Mouse (Mus musculus) cerebellum, adult 11 months (tissue): ENCODE results near the gene Trrap.

ENCODE experiments used
- DNase-seq: peaks from one replicate; pipeline ENCODE4 v3.0.0; 2022

Gene Trrap

GRCm38 (mm10) chr5:144872867-144873266 is 105.3 kb downstream of the Trrap start:
- DNase-seq = no peak

GRCm38 (mm10) chr5:144875227-144875626 is 107.7 kb downstream of the Trrap start:
- DNase-seq = no peak

- DNase-seq = peak; percentile 66
Measured at GRCm38 (mm10) chr5:144875892-144876291, 108.4 kb downstream of the Trrap start.

GRCm38 (mm10) chr5:144877021-144877420 is 109.5 kb downstream of the Trrap start:
- no peak for DNase-seq

- DNase-seq = peak; percentile 62
Measured at GRCm38 (mm10) chr5:144881670-144882399, 114.3 kb downstream of the Trrap start.

GRCm38 (mm10) chr5:144884629-144885217 is 117.2 kb downstream of the Trrap start:
- DNase-seq = no peak

- no peak for DNase-seq
Measured at GRCm38 (mm10) chr5:144885968-144886650, 118.6 kb downstream of the Trrap start.

- no peak for DNase-seq
Measured at GRCm38 (mm10) chr5:144891276-144891675, 123.7 kb downstream of the Trrap start.

GRCm38 (mm10) chr5:144897881-144898280 is 130.3 kb downstream of the Trrap start:
- DNase-seq = no peak

- no peak for DNase-seq
Measured at GRCm38 (mm10) chr5:144898448-144899052, 131.0 kb downstream of the Trrap start.

GRCm38 (mm10) chr5:144901035-144901434 is 133.5 kb downstream of the Trrap start:
- no peak for DNase-seq

GRCm38 (mm10) chr5:144901791-144902190 is 134.3 kb downstream of the Trrap start:
- no peak for DNase-seq

GRCm38 (mm10) chr5:144904356-144905134 is 137.0 kb downstream of the Trrap start:
- DNase-seq = no peak

GRCm38 (mm10) chr5:144907591-144907990 is 140.1 kb downstream of the Trrap start:
- DNase-seq = no peak
